Mouse (Mus musculus): Measurements from ENCODE around the gene Tmem108. TPM values are rescaled to one million over a fixed set of nuclear protein-coding genes. Genes with fewer than 3 reads are reported as not detected.

The Tmem108 gene
- polyA plus RNA-seq, 1 experiment from 2014 or later: 13.0 TPM

DNA sequence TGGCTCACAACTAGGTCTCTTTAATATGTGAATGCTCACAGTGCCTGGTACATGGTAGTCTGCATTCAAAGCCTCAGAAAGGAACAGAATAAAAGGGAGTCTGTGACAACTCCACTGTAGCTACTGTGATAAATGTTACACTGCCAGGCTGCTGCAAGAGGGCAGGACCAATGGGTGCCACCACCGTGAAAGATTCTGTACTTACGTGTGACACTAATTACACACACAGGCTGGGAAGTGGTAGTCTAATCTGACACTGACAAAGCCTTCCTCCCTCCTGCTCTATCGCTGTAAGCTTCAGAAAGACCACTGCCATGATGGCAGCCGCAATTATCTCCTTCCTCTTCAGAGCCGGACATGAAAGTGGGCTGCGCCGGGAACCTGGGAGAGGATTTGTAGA, 292.7 kb downstream of the Tmem108 start:
- WGBS: 76% methylated on average over 7 of the region's 7 CpGs
- H3K4me2 ChIP-seq (ENCODE audit: low read depth, low read length): no peak overlapping the region
- no peaks in the 10 kb centered on the region for H3K9me3 ChIP-seq (ENCODE audit: control insufficient read depth, low read length)
- H3K4me3 ChIP-seq (ENCODE audit: low read length): no peak overlapping the region
- H3K27me3 ChIP-seq (ENCODE audit: control insufficient read depth, insufficient read depth, low read depth, low read length): no peaks in the 10 kb centered on the region
- no peak overlapping the region for H3K27ac ChIP-seq (ENCODE audit: low read length)
- H3K9ac ChIP-seq (ENCODE audit: low read length): no peak overlapping the region
- H3K4me1 ChIP-seq (replicated peaks; ENCODE audit: control insufficient read depth, insufficient read depth, low read length): no peaks in the 10 kb centered on the region; the same call in 1 of the 2 replicates
- ATAC-seq (ENCODE audit: low read depth): no peak
- no peaks in the 10 kb centered on the region for H3K36me3 ChIP-seq (ENCODE audit: control insufficient read depth, insufficient read depth, low read length)

DNA sequence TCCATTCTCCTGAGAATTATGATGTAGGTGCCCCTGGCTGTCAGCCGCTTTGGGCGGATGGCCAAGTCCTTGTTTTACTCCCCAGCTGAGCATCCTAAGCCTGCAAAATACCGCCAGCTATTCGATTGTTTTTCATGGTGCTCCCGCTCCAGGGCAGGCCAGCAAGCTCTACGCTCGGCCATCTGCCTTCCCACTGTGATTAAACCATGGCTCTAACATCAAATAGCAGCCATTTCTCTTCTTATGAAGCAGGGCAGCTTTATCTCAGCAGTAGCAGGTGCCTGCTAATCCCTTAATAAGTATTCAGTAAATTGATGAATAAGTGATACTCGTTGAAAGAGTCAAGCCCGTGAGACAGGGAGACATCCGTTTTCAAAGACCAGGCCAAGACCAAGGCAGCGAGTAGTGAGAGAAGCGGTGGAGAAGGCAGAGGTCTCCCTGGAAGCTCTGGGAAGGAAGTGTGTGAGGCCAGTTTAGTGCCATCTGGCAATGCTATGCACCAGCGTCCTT, 295.9 kb downstream of the Tmem108 start:
- no peak for ATAC-seq (ENCODE audit: low read depth)
- Histone ChIP-seq H3K27me3 (ENCODE audit: control insufficient read depth, insufficient read depth, low read depth, low read length) (no peaks in the 10 kb centered on the region), H3K27ac (ENCODE audit: low read length) (no peak overlapping the region), H3K9ac (ENCODE audit: low read length) (no peak overlapping the region), H3K36me3 (ENCODE audit: control insufficient read depth, insufficient read depth, low read length) (no peaks in the 10 kb centered on the region), H3K4me2 (ENCODE audit: low read depth, low read length) (no peak overlapping the region), H3K4me1 (replicated peaks; ENCODE audit: control insufficient read depth, insufficient read depth, low read length) (no peaks in the 10 kb centered on the region), H3K4me3 (ENCODE audit: low read length) (no peak overlapping the region), H3K9me3 (ENCODE audit: control insufficient read depth, low read length) (no peaks in the 10 kb centered on the region)
- WGBS: 62% methylated on average over 13 of the region's 13 CpGs

DNA sequence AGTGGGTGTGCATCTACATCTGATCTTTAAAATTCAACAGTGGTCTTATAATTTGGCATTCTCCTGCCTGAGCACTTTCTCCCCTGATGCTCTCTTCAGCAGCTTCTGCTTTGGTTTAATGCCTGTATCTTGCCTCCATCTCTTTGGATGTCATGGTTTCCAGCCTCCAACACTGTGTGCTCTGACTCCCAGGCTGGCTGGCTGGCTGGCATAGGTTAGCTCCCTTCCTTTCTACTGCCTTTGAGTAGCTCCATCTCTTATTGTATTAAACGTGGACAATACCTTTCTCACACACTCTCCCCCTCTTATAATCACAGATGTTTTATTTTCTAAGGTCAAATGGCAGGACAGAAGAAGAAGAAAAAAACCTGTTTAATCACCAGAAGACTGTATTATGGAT, 296.3 kb downstream of the Tmem108 start:
- no peaks in the 10 kb centered on the region for H3K9me3 ChIP-seq (ENCODE audit: control insufficient read depth, low read length)
- no peak overlapping the region for H3K27ac ChIP-seq (ENCODE audit: low read length)
- H3K4me1 ChIP-seq (replicated peaks; ENCODE audit: control insufficient read depth, insufficient read depth, low read length): no peaks in the 10 kb centered on the region
- no peak overlapping the region for H3K4me2 ChIP-seq (ENCODE audit: low read depth, low read length)
- H3K27me3 ChIP-seq (ENCODE audit: control insufficient read depth, insufficient read depth, low read depth, low read length): no peaks in the 10 kb centered on the region
- H3K9ac ChIP-seq (ENCODE audit: low read length): no peak overlapping the region
- 32% methylated on average over 1 of the region's 1 CpGs for WGBS
- H3K4me3 ChIP-seq (ENCODE audit: low read length): no peak overlapping the region
- no peak for ATAC-seq (ENCODE audit: low read depth)
- no peaks in the 10 kb centered on the region for H3K36me3 ChIP-seq (ENCODE audit: control insufficient read depth, insufficient read depth, low read length)

DNA sequence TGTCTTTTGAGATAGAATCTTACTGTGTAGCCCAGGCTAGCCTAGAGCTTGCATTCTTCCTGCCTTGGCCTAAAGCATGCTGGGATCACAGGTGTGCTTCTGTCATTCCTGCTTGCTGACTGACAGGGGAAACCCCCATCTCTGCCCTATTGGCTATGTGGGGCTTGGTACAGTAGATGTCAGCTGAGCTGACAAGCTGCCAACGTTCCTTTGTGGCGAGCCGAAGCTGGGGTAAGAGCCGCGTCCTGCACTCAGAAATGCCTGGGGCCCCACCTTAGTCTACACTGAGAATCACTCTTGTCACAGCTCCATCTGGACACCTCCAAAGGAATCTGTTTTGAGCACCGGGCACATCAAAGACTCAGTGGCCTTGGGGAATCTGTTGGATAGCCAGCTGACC, 297.8 kb downstream of the Tmem108 start:
- H3K27me3 ChIP-seq (ENCODE audit: control insufficient read depth, insufficient read depth, low read depth, low read length): no peaks in the 10 kb centered on the region
- no peak for ATAC-seq (ENCODE audit: low read depth)
- H3K4me3 ChIP-seq (ENCODE audit: low read length): no peak overlapping the region
- H3K9me3 ChIP-seq (ENCODE audit: control insufficient read depth, low read length): no peaks in the 10 kb centered on the region
- no peak overlapping the region for H3K9ac ChIP-seq (ENCODE audit: low read length)
- no peak overlapping the region for H3K27ac ChIP-seq (ENCODE audit: low read length)
- H3K36me3 ChIP-seq (ENCODE audit: control insufficient read depth, insufficient read depth, low read length): no peaks in the 10 kb centered on the region
- 63% methylated on average over 6 of the region's 6 CpGs for WGBS
- H3K4me1 ChIP-seq (replicated peaks; ENCODE audit: control insufficient read depth, insufficient read depth, low read length): no peaks in the 10 kb centered on the region
- no peak overlapping the region for H3K4me2 ChIP-seq (ENCODE audit: low read depth, low read length)

DNA sequence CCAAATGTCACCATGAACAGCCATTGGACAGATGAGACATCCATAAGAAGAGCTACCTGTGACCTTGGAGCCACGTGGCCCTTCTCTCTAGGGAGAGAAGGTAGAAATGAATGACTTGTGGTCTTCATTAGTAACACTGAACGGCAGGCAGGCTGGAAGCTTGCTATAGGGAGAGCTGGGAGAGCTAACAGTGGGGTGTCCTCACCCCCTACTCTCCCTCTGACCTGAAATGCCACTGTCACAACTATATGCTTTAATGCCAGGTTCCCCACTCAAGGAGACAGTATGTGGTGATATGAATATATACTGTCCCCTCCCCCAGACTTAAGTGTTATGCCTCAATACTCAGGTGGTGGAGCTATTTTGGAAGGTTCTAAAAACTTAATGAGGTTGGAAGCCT, 301.8 kb downstream of the Tmem108 start:
- no peaks in the 10 kb centered on the region for H3K9me3 ChIP-seq (ENCODE audit: control insufficient read depth, low read length)
- H3K27me3 ChIP-seq (ENCODE audit: control insufficient read depth, insufficient read depth, low read depth, low read length): no peaks in the 10 kb centered on the region
- no peaks in the 10 kb centered on the region for H3K4me1 ChIP-seq (replicated peaks; ENCODE audit: control insufficient read depth, insufficient read depth, low read length)
- no peak overlapping the region for H3K27ac ChIP-seq (ENCODE audit: low read length)
- H3K4me2 ChIP-seq (ENCODE audit: low read depth, low read length): no peak overlapping the region
- no peak for ATAC-seq (ENCODE audit: low read depth)
- H3K9ac ChIP-seq (ENCODE audit: low read length): no peak overlapping the region
- no peaks in the 10 kb centered on the region for H3K36me3 ChIP-seq (ENCODE audit: control insufficient read depth, insufficient read depth, low read length)
- no peak overlapping the region for H3K4me3 ChIP-seq (ENCODE audit: low read length)
- WGBS: 61% methylated on average over 2 of the region's 2 CpGs

DNA sequence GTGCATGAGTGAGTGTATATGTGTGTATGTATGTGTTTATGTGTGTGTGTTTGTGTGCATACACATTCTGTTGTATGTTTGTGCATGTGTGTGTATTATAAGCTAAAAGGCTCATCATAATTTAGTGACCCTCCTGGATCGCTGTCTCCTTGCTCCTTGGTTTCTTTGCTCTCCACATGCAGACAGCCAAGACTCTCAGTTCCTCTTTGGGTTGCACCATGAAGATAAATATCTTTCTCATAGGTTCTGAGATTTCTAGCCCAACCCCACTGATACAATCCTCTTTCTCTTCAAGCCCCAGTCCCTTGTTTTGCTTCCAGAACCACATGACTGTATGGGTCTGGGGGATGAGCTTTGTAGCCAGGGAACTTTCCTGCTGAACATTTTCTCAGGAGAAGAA, 302.3 kb downstream of the Tmem108 start:
- ATAC-seq (ENCODE audit: low read depth): no peak
- 71% methylated on average over 1 of the region's 1 CpGs for WGBS
- H3K27ac ChIP-seq (ENCODE audit: low read length): no peak overlapping the region
- H3K9ac ChIP-seq (ENCODE audit: low read length): no peak overlapping the region
- H3K27me3 ChIP-seq (ENCODE audit: control insufficient read depth, insufficient read depth, low read depth, low read length): no peaks in the 10 kb centered on the region
- H3K4me2 ChIP-seq (ENCODE audit: low read depth, low read length): no peak overlapping the region
- H3K9me3 ChIP-seq (ENCODE audit: control insufficient read depth, low read length): no peaks in the 10 kb centered on the region
- no peak overlapping the region for H3K4me3 ChIP-seq (ENCODE audit: low read length)
- H3K4me1 ChIP-seq (replicated peaks; ENCODE audit: control insufficient read depth, insufficient read depth, low read length): no peaks in the 10 kb centered on the region
- H3K36me3 ChIP-seq (ENCODE audit: control insufficient read depth, insufficient read depth, low read length): no peaks in the 10 kb centered on the region

DNA sequence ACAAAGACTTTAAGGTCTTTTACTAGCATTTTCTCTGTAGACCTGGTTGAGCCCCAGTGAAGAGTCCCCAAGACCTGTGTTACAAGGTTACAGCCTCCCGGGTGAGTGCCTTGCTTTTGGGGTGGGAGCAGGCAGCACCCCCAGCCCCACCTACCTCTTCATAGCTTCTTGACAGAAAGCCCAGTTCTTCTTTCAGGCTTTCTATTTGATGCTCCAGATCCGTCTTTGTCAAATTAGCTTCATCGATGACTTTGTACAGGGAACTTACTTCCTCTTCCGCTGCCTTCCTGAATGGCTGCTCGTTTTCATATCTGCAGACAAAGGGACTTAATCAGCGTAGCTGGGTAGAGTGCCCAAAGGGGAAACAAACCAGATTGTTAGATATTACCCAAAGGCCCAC, 312.0 kb downstream of the Tmem108 start:
- WGBS: 71% methylated on average over 6 of the region's 6 CpGs
- ATAC-seq (ENCODE audit: low read depth): no peak
- Histone ChIP-seq H3K4me2 (ENCODE audit: low read depth, low read length) (no peak overlapping the region), H3K9ac (ENCODE audit: low read length) (no peak overlapping the region), H3K9me3 (ENCODE audit: control insufficient read depth, low read length) (peaks cover 2% of the 10 kb centered on the region; the same call in 1 of the 2 replicates), H3K4me1 (replicated peaks; ENCODE audit: control insufficient read depth, insufficient read depth, low read length) (no peaks in the 10 kb centered on the region), H3K4me3 (ENCODE audit: low read length) (no peak overlapping the region), H3K27ac (ENCODE audit: low read length) (no peak overlapping the region), H3K36me3 (ENCODE audit: control insufficient read depth, insufficient read depth, low read length) (no peaks in the 10 kb centered on the region), H3K27me3 (ENCODE audit: control insufficient read depth, insufficient read depth, low read depth, low read length) (no peaks in the 10 kb centered on the region)

DNA sequence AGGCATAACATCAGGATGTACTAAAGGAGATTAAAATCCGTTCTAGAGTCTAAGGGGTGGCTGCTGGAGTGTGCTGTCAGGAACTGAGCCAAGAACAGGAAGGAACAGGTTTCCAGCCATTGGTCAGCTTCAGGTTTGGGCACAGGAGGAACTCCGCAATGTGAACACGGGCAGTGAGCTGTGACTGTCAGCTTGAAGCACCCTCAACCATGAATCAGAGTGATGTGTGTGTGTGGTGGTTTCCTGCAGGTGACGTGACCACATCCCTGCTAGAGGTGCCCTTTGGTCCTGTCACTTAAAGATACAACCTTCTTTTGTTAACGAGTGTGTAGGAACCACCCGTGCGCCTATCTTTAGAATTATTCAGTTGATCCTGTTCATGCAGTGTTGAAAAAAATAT, 312.5 kb downstream of the Tmem108 start:
- Histone ChIP-seq H3K27me3 (ENCODE audit: control insufficient read depth, insufficient read depth, low read depth, low read length) (no peaks in the 10 kb centered on the region), H3K9me3 (ENCODE audit: control insufficient read depth, low read length) (peaks cover 4% of the 10 kb centered on the region; the same call in 1 of the 2 replicates), H3K4me1 (replicated peaks; ENCODE audit: control insufficient read depth, insufficient read depth, low read length) (no peaks in the 10 kb centered on the region), H3K27ac (ENCODE audit: low read length) (no peak overlapping the region), H3K4me2 (ENCODE audit: low read depth, low read length) (no peak overlapping the region), H3K9ac (ENCODE audit: low read length) (no peak overlapping the region), H3K36me3 (ENCODE audit: control insufficient read depth, insufficient read depth, low read length) (no peaks in the 10 kb centered on the region), H3K4me3 (ENCODE audit: low read length) (no peak overlapping the region)
- no peak; the same call in 1 of the 2 replicates for ATAC-seq (ENCODE audit: low read depth)
- 59% methylated on average over 7 of the region's 7 CpGs for WGBS

DNA sequence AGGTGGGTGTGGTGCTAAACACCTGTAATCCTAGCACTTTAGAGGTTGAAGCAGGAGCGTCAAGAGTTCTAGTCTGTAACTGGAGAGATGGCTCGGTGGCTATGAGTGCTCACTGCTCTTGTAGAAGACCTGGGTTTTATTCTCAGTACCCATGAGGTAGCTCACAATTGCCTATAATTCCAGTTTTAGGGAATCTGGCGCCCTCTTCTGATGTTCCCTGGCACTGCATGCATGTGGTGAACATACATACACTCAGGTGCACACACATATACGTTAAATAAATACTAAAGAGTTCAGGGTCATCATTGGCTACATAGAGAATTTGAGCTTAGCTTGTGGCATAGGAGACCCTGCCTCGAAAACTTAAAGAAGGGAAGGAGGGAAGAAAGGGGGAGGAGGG, 317.0 kb downstream of the Tmem108 start:
- no peak for ATAC-seq (ENCODE audit: low read depth)
- peaks cover 17% of the 10 kb centered on the region for H3K4me1 ChIP-seq (replicated peaks; ENCODE audit: control insufficient read depth, insufficient read depth, low read length)
- H3K9ac ChIP-seq (ENCODE audit: low read length): no peak overlapping the region
- no peak overlapping the region for H3K4me2 ChIP-seq (ENCODE audit: low read depth, low read length)
- H3K27ac ChIP-seq (ENCODE audit: low read length): no peak overlapping the region
- H3K9me3 ChIP-seq (ENCODE audit: control insufficient read depth, low read length): peaks cover 4% of the 10 kb centered on the region; the same call in 1 of the 2 replicates
- H3K27me3 ChIP-seq (ENCODE audit: control insufficient read depth, insufficient read depth, low read depth, low read length): no peaks in the 10 kb centered on the region
- no peak overlapping the region for H3K4me3 ChIP-seq (ENCODE audit: low read length)
- WGBS: 84% methylated on average over 5 of the region's 5 CpGs
- no peaks in the 10 kb centered on the region for H3K36me3 ChIP-seq (ENCODE audit: control insufficient read depth, insufficient read depth, low read length)

DNA sequence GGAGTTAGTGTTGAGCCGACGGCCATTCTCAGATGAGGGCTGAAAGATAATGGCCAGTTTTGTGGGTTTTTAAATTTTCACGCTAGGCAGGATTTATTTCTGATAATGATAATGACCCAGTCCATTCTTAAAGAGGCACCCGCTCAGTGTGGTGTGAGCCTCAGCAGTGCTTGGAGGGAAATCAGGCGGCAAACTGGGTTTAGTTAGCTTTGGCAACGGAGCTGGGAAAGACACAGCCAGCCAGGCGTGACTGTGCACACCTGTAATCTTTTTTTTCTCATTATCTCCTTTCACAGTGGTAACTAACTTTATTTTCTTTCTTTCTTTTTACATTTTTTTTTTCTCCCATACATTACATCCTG, 317.8 kb downstream of the Tmem108 start:
- Histone ChIP-seq H3K4me1 (replicated peaks; ENCODE audit: control insufficient read depth, insufficient read depth, low read length) (peaks cover 17% of the 10 kb centered on the region), H3K9ac (ENCODE audit: low read length) (no peak overlapping the region), H3K27ac (ENCODE audit: low read length) (no peak overlapping the region), H3K4me3 (ENCODE audit: low read length) (no peak overlapping the region), H3K4me2 (ENCODE audit: low read depth, low read length) (no peak overlapping the region), H3K9me3 (ENCODE audit: control insufficient read depth, low read length) (peaks cover 4% of the 10 kb centered on the region; the same call in 1 of the 2 replicates), H3K27me3 (ENCODE audit: control insufficient read depth, insufficient read depth, low read depth, low read length) (no peaks in the 10 kb centered on the region), H3K36me3 (ENCODE audit: control insufficient read depth, insufficient read depth, low read length) (no peaks in the 10 kb centered on the region)
- WGBS: 55% methylated on average over 7 of the region's 7 CpGs
- no peak for ATAC-seq (ENCODE audit: low read depth)

All from lung, embryonic 16.5 days (tissue).